Mouse (Mus musculus) lung, embryonic 14.5 days (tissue): ENCODE measurements at regions not wholly inside any gene's neighbourhood (a gene's known extent, or its start where the extent isn't known, plus 50 kb on each side); places are given as distances from the start of the nearest gene placed in this dataset.
A peak's percentile ranks its signal among the peaks of the same experiment; 100 is the strongest.

Source experiments
- ATAC-seq: fragments of 200-750 bp; cut with Nextera tagmentation; 2 replicates; pipeline ENCODE4 v1.8.0; 2017; ENCODE audit warnings: mild to moderate bottlenecking, moderate TSS enrichment, moderate library complexity; ENCODE audit not compliant: insufficient read depth
- DNase-seq: peaks from one replicate; pipeline ENCODE4 v3.0.0-alpha.2; 2015
- H3K27ac ChIP-seq: fragments of 300-500 bp; sonication (generic); 2 replicates; pipeline ENCODE4 v1.5.1; 2014; ENCODE audit warnings: low read depth, mild to moderate bottlenecking, moderate library complexity
- H3K27me3 ChIP-seq: fragments of 300-500 bp; sonication (generic); 2 replicates; pipeline ENCODE4 v1.6.1; 2014; ENCODE audit warnings: low read length, control low read depth; ENCODE audit not compliant: insufficient read depth
- H3K36me3 ChIP-seq: fragments of 300-500 bp; sonication (generic); 2 replicates; pipeline ENCODE4 v1.6.1; 2014; ENCODE audit warnings: control low read depth; ENCODE audit not compliant: insufficient read depth
- H3K4me1 ChIP-seq: fragments of 300-500 bp; sonication (generic); 2 replicates; pipeline ENCODE4 v1.6.1; 2014; ENCODE audit warnings: antibody characterized with exemption, control low read depth; ENCODE audit not compliant: insufficient read depth
- H3K4me2 ChIP-seq: fragments of 300-500 bp; sonication (generic); 2 replicates; pipeline ENCODE4 v1.6.1; 2014; ENCODE audit warnings: mild to moderate bottlenecking
- H3K4me3 ChIP-seq: fragments of 300-500 bp; sonication (generic); 2 replicates; pipeline ENCODE4 v1.5.1; 2014; ENCODE audit warnings: low read depth, low read length
- H3K9ac ChIP-seq: fragments of 300-500 bp; sonication (generic); 2 replicates; pipeline ENCODE4 v1.6.1; 2014
- H3K9me3 ChIP-seq: fragments of 300-500 bp; sonication (generic); 2 replicates; pipeline ENCODE4 v1.6.1; 2016; ENCODE audit warnings: low read depth, low read length, control low read depth
- CTCF ChIP-seq: IDR thresholded peaks from 2 replicates; pipeline ENCODE4 v1.5.1; 2016; ENCODE audit warnings: antibody characterized with exemption, low read depth
- WGBS: fragments of 180-500 bp; shearing (Covaris S2); extraction: QIAGEN DNeasy Blood & Tissue Kit; methylation state at CpG from one replicate; pipeline ENCODE4 v1.1.7; 2014; 5-methylcytosine and 5-hydroxymethylcytosine counted together

GRCm38 (mm10) chr7:111191674-111192073 is 108.8 kb upstream of the Eif4g2 start:
- Histone ChIP-seq H3K4me2 (no peak overlapping the region), H3K9me3 (no peaks in the 10 kb centered on the region), H3K36me3 (no peaks in the 10 kb centered on the region), H3K9ac (no peak overlapping the region), H3K4me1 (no peaks in the 10 kb centered on the region), H3K27me3 (no peaks in the 10 kb centered on the region), H3K27ac (no peak overlapping the region), H3K4me3 (no peak overlapping the region)
- ATAC-seq (peak; percentile 98), DNase-seq (peak; percentile 93)
- TF ChIP-seq CTCF, result no peak
- 33% methylated on average over 4 of the region's 4 CpGs for WGBS

- Histone ChIP-seq H3K4me3 (no peak overlapping the region), H3K27ac (no peak overlapping the region), H3K4me1 (no peaks in the 10 kb centered on the region), H3K4me2 (no peak overlapping the region), H3K9me3 (no peaks in the 10 kb centered on the region), H3K9ac (no peak overlapping the region), H3K36me3 (no peaks in the 10 kb centered on the region), H3K27me3 (no peaks in the 10 kb centered on the region)
- ATAC-seq (peak; percentile 9; the same call in 1 of the 2 replicates), DNase-seq (no peak)
- no peak for TF ChIP-seq CTCF
Measured at GRCm38 (mm10) chr7:111191216-111191615, 108.4 kb upstream of the Eif4g2 start.

GRCm38 (mm10) chr7:111189731-111190130 is 106.9 kb upstream of the Eif4g2 start:
- DNase-seq, result peak; percentile 54
- Histone ChIP-seq H3K4me2 (no peak overlapping the region), H3K36me3 (no peaks in the 10 kb centered on the region), H3K4me3 (no peak overlapping the region), H3K27ac (no peak overlapping the region), H3K27me3 (no peaks in the 10 kb centered on the region), H3K9ac (no peak overlapping the region), H3K4me1 (no peaks in the 10 kb centered on the region; the same call in 1 of the 2 replicates), H3K9me3 (no peaks in the 10 kb centered on the region)
- no peak for TF ChIP-seq CTCF
- WGBS, result 62% methylated on average over 4 of the region's 4 CpGs
- no peak for ATAC-seq

GRCm38 (mm10) chr7:111185954-111186353 is 103.1 kb upstream of the Eif4g2 start:
- Histone ChIP-seq H3K27me3 (no peaks in the 10 kb centered on the region; the same call in 1 of the 2 replicates), H3K4me2 (no peak overlapping the region), H3K4me1 (peaks cover 2% of the 10 kb centered on the region), H3K36me3 (no peaks in the 10 kb centered on the region), H3K9ac (no peak overlapping the region), H3K4me3 (no peak overlapping the region), H3K27ac (no peak overlapping the region), H3K9me3 (no peaks in the 10 kb centered on the region)
- no peak for ATAC-seq
- WGBS, result 63% methylated on average over 7 of the region's 7 CpGs
- DNase-seq, result peak; percentile 20
- TF ChIP-seq CTCF, result no peak

GRCm38 (mm10) chr7:111183512-111183911 is 100.7 kb upstream of the Eif4g2 start:
- peaks cover 10% of the 10 kb centered on the region for H3K4me1 ChIP-seq
- WGBS, result 57% methylated on average over 3 of the region's 3 CpGs
- H3K27me3 ChIP-seq, result no peaks in the 10 kb centered on the region; the same call in 1 of the 2 replicates
- no peak overlapping the region for H3K4me3 ChIP-seq
- H3K36me3 ChIP-seq, result no peaks in the 10 kb centered on the region
- no peak for TF ChIP-seq CTCF
- no peak overlapping the region for H3K4me2 ChIP-seq
- H3K27ac ChIP-seq, result no peak overlapping the region
- DNase-seq, result peak; percentile 23
- no peak overlapping the region for H3K9ac ChIP-seq
- no peak for ATAC-seq
- H3K9me3 ChIP-seq, result no peaks in the 10 kb centered on the region

- Histone ChIP-seq H3K9ac (no peak overlapping the region), H3K27ac (no peak overlapping the region), H3K9me3 (no peaks in the 10 kb centered on the region), H3K4me2 (no peak overlapping the region), H3K27me3 (no peaks in the 10 kb centered on the region; the same call in 1 of the 2 replicates), H3K4me3 (no peak overlapping the region), H3K4me1 (peaks cover 10% of the 10 kb centered on the region), H3K36me3 (no peaks in the 10 kb centered on the region)
- ATAC-seq (peak; percentile 44; the same call in 1 of the 2 replicates), DNase-seq (peak; percentile 91)
- 41% methylated on average over 3 of the region's 3 CpGs for WGBS
- peak; percentile 87 for TF ChIP-seq CTCF
Measured at GRCm38 (mm10) chr7:111182319-111182718, 99.5 kb upstream of the Eif4g2 start.

- H3K4me1 ChIP-seq, result peaks cover 10% of the 10 kb centered on the region; the same call in 1 of the 2 replicates
- H3K36me3 ChIP-seq, result no peaks in the 10 kb centered on the region
- peak overlapping the region; percentile 66 for H3K27ac ChIP-seq
- 35% methylated on average over 7 of the region's 7 CpGs for WGBS
- H3K4me3 ChIP-seq, result no peak overlapping the region
- peak; percentile 83 for ATAC-seq
- H3K27me3 ChIP-seq, result no peaks in the 10 kb centered on the region; the same call in 1 of the 2 replicates
- peak; percentile 94 for DNase-seq
- H3K9ac ChIP-seq, result no peak overlapping the region
- peak; percentile 33 for TF ChIP-seq CTCF
- H3K4me2 ChIP-seq, result no peak overlapping the region; the same call in 1 of the 2 replicates
- H3K9me3 ChIP-seq, result no peaks in the 10 kb centered on the region
Measured at GRCm38 (mm10) chr7:111179401-111180271, 96.8 kb upstream of the Eif4g2 start.
